Comparison of ENCODE assay signal across 8 mouse cellular contexts in genomic region chr5:77089294-77089693, GRCm38 (mm10). TPM values are rescaled to one million over a fixed set of nuclear protein-coding genes. Genes with fewer than 3 reads are reported as not detected.
DNase-seq lines count a peak whose midpoint lies in the region.

No protein-coding gene starts in this region.

- DNase-seq in cerebellum, adult 8-10 months: peak; percentile 17
- DNase-seq in cerebellum, adult 9-11 months: no peak
- peak; percentile 55 to 60 for DNase-seq in CD8-positive naive resting alpha-beta T cell, adult 2 months (ENCODE audit: low read depth in 2 of 2, low spot score in 2 of 2)
- DNase-seq in cerebellum, postnatal 10 days: peak; percentile 77 to 80
- DNase-seq in gastrocnemius, postnatal 14 days: peak; percentile 47
- peak; percentile 74 for DNase-seq in kidney, postnatal 10 days
- DNase-seq in lung, postnatal 36 days: peak; percentile 82
- peak; percentile 21 for DNase-seq in spleen, adult 12 weeks (ENCODE audit: low spot score)

- intact Hi-C loops in gastrocnemius, postnatal 14 days (cut with DNase I; ENCODE audit: low total_unique reads): loop anchor here (2.0 kb wide), 1 partner anchor 82 kb away; no protein-coding TSS in a partner anchor

RNA-seq across cellular contexts. Expression of gene Hopx, which starts 25.6 kb away (rescaled TPM):
- 1 to 10 TPM; 9.7 to 9.8 TPM for total RNA-seq in gastrocnemius, postnatal 14 days (2021)
